Mouse (Mus musculus) lung, postnatal 4 days (tissue): ENCODE measurements around the gene Sdk2.

Source experiments
- DNase-seq, 2 experiments: peaks; one replicate each; pipeline ENCODE4 v3.0.0; 2021

The Sdk2 gene

GRCm38 (mm10) chr11:113761646-113762045, 305.2 kb downstream of the Sdk2 start:
- no peak for DNase-seq

- DNase-seq: no peak
These were observed 306.4 kb downstream of the Sdk2 start for GRCm38 (mm10) chr11:113760476-113760875.

GRCm38 (mm10) chr11:113758851-113759250, 308.0 kb downstream of the Sdk2 start:
- DNase-seq: no peak

GRCm38 (mm10) chr11:113756578-113756977, 310.3 kb downstream of the Sdk2 start:
- DNase-seq: peak; percentile 28 to 66

GRCm38 (mm10) chr11:113755878-113756277, 311.0 kb downstream of the Sdk2 start:
- no peak for DNase-seq

- DNase-seq: no peak
These were observed 312.0 kb downstream of the Sdk2 start for GRCm38 (mm10) chr11:113754845-113755244.

- DNase-seq: no peak
These were observed 314.0 kb downstream of the Sdk2 start for GRCm38 (mm10) chr11:113752685-113753430.

GRCm38 (mm10) chr11:113752158-113752661, 314.6 kb downstream of the Sdk2 start:
- DNase-seq: no peak

GRCm38 (mm10) chr11:113751484-113752084, 315.3 kb downstream of the Sdk2 start, which contains the start of gene Cdc42ep4:
Cdc42ep4 (minus strand) TSS chr11:113751881.
- peak; percentile 89 to 91 for DNase-seq

GRCm38 (mm10) chr11:113750571-113751483, 316.0 kb downstream of the Sdk2 start:
- DNase-seq: peak; percentile 86 to 87

- peak in 1 of 2 experiments; percentile 63 for DNase-seq
These were observed 317.0 kb downstream of the Sdk2 start for GRCm38 (mm10) chr11:113749749-113750351.

- peak; percentile 82 to 94 for DNase-seq
These were observed 317.9 kb downstream of the Sdk2 start for GRCm38 (mm10) chr11:113748797-113749521.

- no peak for DNase-seq
These were observed 319.0 kb downstream of the Sdk2 start for GRCm38 (mm10) chr11:113747725-113748380.

GRCm38 (mm10) chr11:113747056-113747455, 319.8 kb downstream of the Sdk2 start:
- DNase-seq: peak; percentile 74 to 88

GRCm38 (mm10) chr11:113745961-113746360, 320.9 kb downstream of the Sdk2 start:
- no peak for DNase-seq

- DNase-seq: no peak
These were observed 323.8 kb downstream of the Sdk2 start for GRCm38 (mm10) chr11:113742998-113743397.

GRCm38 (mm10) chr11:113740100-113740499, 326.7 kb downstream of the Sdk2 start:
- DNase-seq: peak; percentile 48 to 71

GRCm38 (mm10) chr11:113739213-113739612, 327.6 kb downstream of the Sdk2 start:
- peak; percentile 84 to 92 for DNase-seq

- peak; percentile 51 to 57 for DNase-seq
These were observed 328.9 kb downstream of the Sdk2 start for GRCm38 (mm10) chr11:113737912-113738311.

- no peak for DNase-seq
These were observed 329.3 kb downstream of the Sdk2 start for GRCm38 (mm10) chr11:113737553-113737854.

- peak in 1 of 2 experiments; percentile 20 for DNase-seq
These were observed 329.8 kb downstream of the Sdk2 start for GRCm38 (mm10) chr11:113736848-113737552.
